Mouse (Mus musculus): Measurements from ENCODE around the gene Aip.

- TF ChIP-seq MAFK (IDR thresholded peaks at IDR 0.05; ENCODE audit: insufficient read depth, low read depth, low read length) = no peak
- TF ChIP-seq ZNF384 (IDR thresholded peaks at IDR 0.05; ENCODE audit: low read depth, low read length) = no peak
- no peak for TF ChIP-seq CHD2 (IDR thresholded peaks at IDR 0.05; ENCODE audit: low read depth, low read length)
These were observed 30.5 kb upstream of the Aip start for GRCm38 (mm10) chr19:4156073-4156579.
